In genomic region chr10:128269206-128269910, GRCm38 (mm10) we compare ENCODE assay signal across 10 mouse cellular contexts. TPM values are rescaled to one million over a fixed set of nuclear protein-coding genes. Genes with fewer than 3 reads are reported as not detected.
DNase-seq lines count a peak whose midpoint lies in the region; ATAC-seq lines count a peak whose summit lies in the region.
"Had no signal": no experiment of that assay in that cellular context is flagged by ENCODE, and none has a peak within 500 bp of the region (broad histone marks: within the 10 kb centered on the region; RNA-seq: fewer than 3 reads in every experiment).

No protein-coding gene starts in this region.

- H3K27ac ChIP-seq in lung, embryonic 16.5 days (ENCODE audit: low read length): no peak overlapping the region
- H3K27ac ChIP-seq in hindbrain, embryonic 14.5 days: no peak overlapping the region
- no peak overlapping the region for H3K27ac ChIP-seq in neural tube, embryonic 15.5 days (replicated peaks)

- intact Hi-C loops in heart, postnatal 10 days (cut with DNase I): no loop called here

- H3K4me2 ChIP-seq in lung, embryonic 16.5 days (ENCODE audit: low read depth, low read length): peak overlapping the region; percentile 73
- H3K4me2 ChIP-seq in hindbrain, embryonic 14.5 days (replicated peaks): peak overlapping the region; percentile 69
- peak overlapping the region; percentile 75; the same call in 1 of the 2 replicates for H3K4me2 ChIP-seq in neural tube, embryonic 15.5 days

- H3K4me3 ChIP-seq in lung, embryonic 16.5 days (ENCODE audit: low read length): no peak overlapping the region
- H3K4me3 ChIP-seq in hindbrain, embryonic 14.5 days (replicated peaks; ENCODE audit: low read length): no peak overlapping the region
- H3K4me3 ChIP-seq in neural tube, embryonic 15.5 days (replicated peaks): no peak overlapping the region

- H3K36me3 ChIP-seq in lung, embryonic 16.5 days (ENCODE audit: control insufficient read depth, insufficient read depth, low read length): no peaks in the 10 kb centered on the region
- no peaks in the 10 kb centered on the region for H3K36me3 ChIP-seq in hindbrain, embryonic 14.5 days (replicated peaks; ENCODE audit: control insufficient read depth, insufficient read depth)
- no peaks in the 10 kb centered on the region for H3K36me3 ChIP-seq in neural tube, embryonic 15.5 days

- H3K27me3 ChIP-seq in lung, embryonic 16.5 days (ENCODE audit: control insufficient read depth, insufficient read depth, low read depth, low read length): no peaks in the 10 kb centered on the region
- H3K27me3 ChIP-seq in hindbrain, embryonic 14.5 days (ENCODE audit: control insufficient read depth, insufficient read depth, low read length): no peaks in the 10 kb centered on the region
- no peaks in the 10 kb centered on the region for H3K27me3 ChIP-seq in neural tube, embryonic 15.5 days (replicated peaks)
- H3K27me3 ChIP-seq: CH12.LX had no signal

- H3K4me1 ChIP-seq in lung, embryonic 16.5 days (replicated peaks; ENCODE audit: control insufficient read depth, insufficient read depth, low read length): 0 out of 2 replicates have a peak, but pooled peaks cover 5% of the 10 kb centered on the region
- 0 out of 2 replicates have a peak, but pooled peaks cover 3% of the 10 kb centered on the region for H3K4me1 ChIP-seq in hindbrain, embryonic 14.5 days (replicated peaks; ENCODE audit: control insufficient read depth, insufficient read depth, low read length)
- H3K4me1 ChIP-seq in neural tube, embryonic 15.5 days: peaks cover 7% of the 10 kb centered on the region; the same call in 1 of the 2 replicates

- 89% methylated on average over 16 of the region's 16 CpGs for WGBS in lung, embryonic 16.5 days
- WGBS in hindbrain, embryonic 14.5 days: 91% methylated on average over 16 of the region's 16 CpGs
- 90% methylated on average over 16 of the region's 16 CpGs for WGBS in neural tube, embryonic 15.5 days

- peak overlapping the region; percentile 75; the same call in 1 of the 2 replicates for H3K9ac ChIP-seq in lung, embryonic 16.5 days (ENCODE audit: low read length)
- H3K9ac ChIP-seq in hindbrain, embryonic 14.5 days: no peak overlapping the region
- H3K9ac ChIP-seq in neural tube, embryonic 15.5 days (replicated peaks): no peak overlapping the region

- H3K9me3 ChIP-seq in lung, embryonic 16.5 days (ENCODE audit: control insufficient read depth, low read length): no peaks in the 10 kb centered on the region
- no peaks in the 10 kb centered on the region for H3K9me3 ChIP-seq in hindbrain, embryonic 14.5 days (ENCODE audit: control insufficient read depth, low read length)
- H3K9me3 ChIP-seq in neural tube, embryonic 15.5 days (replicated peaks): no peaks in the 10 kb centered on the region

- peak; percentile 94 for DNase-seq in heart, adult 11 months
- DNase-seq in heart, postnatal 10 days: no peak
- no peak for DNase-seq in lung, postnatal 14 days
- no peak for DNase-seq in hindbrain, embryonic 14.5 days (ENCODE audit: low spot score)
- DNase-seq in layer of hippocampus, postnatal 10 days (ENCODE audit: low spot score in 2 of 2): no peak

- no peak for ATAC-seq in lung, embryonic 16.5 days (ENCODE audit: low read depth)
- no peak for ATAC-seq in hindbrain, embryonic 14.5 days (ENCODE audit: low FRiP score)
- no peak for ATAC-seq in neural tube, embryonic 15.5 days (ENCODE audit: low FRiP score)
- no peak for ATAC-seq in CD4-positive, CD25-positive, alpha-beta regulatory T cell, adult 4 months

RNA-seq across cellular contexts. Expression of gene Apof, which starts 0.9 kb away (rescaled TPM):
- total RNA-seq in heart, postnatal 10 days (2021): not detected
- 0.43 and 2.6 TPM in 2 replicates for polyA plus RNA-seq in lung, embryonic 16.5 days (2015; fragmentation: Nextera tagmentation; extraction: Ambion mirVana)
- not detected in 2 replicates for polyA plus RNA-seq in hindbrain, embryonic 14.5 days (2014; fragmentation: Nextera tagmentation; extraction: Ambion mirVana)
- polyA plus RNA-seq in neural tube, embryonic 15.5 days (2015; fragmentation: Nextera tagmentation; extraction: Ambion mirVana): 0.19 TPM in 1 of 2 replicates, not detected in the other
- total RNA-seq in layer of hippocampus, postnatal 10 days (2021): not detected
- not detected for polyA plus RNA-seq in CD4-positive, CD25-positive, alpha-beta regulatory T cell, adult 4 months (2017; shearing (Covaris generic))

RNA-seq across cellular contexts. Expression of gene Stat2, which starts 1.0 kb away (rescaled TPM):
- 10 to 100 TPM; 10.0 to 11.5 TPM for total RNA-seq in heart, postnatal 10 days (2021)
- 12.3 and 13.1 TPM in 2 replicates for polyA plus RNA-seq in lung, embryonic 16.5 days (2015; fragmentation: Nextera tagmentation; extraction: Ambion mirVana)
- 20.4 and 20.5 TPM in 2 replicates for polyA plus RNA-seq in hindbrain, embryonic 14.5 days (2014; fragmentation: Nextera tagmentation; extraction: Ambion mirVana)
- 18.9 and 24.5 TPM in 2 replicates for polyA plus RNA-seq in neural tube, embryonic 15.5 days (2015; fragmentation: Nextera tagmentation; extraction: Ambion mirVana)
- 10 to 100 TPM; 25.6 to 29.3 TPM for total RNA-seq in layer of hippocampus, postnatal 10 days (2021)
- polyA plus RNA-seq in CD4-positive, CD25-positive, alpha-beta regulatory T cell, adult 4 months (2017; shearing (Covaris generic)): 10 to 100 TPM; 58.1 to 92.7 TPM

RNA-seq across cellular contexts. Expression of gene Apon, which starts 15.5 kb away (rescaled TPM):
- under 1 TPM in 1 of 2 experiments, not detected in 1; 0.20 TPM for total RNA-seq in heart, postnatal 10 days (2021)
- polyA plus RNA-seq in lung, embryonic 16.5 days (2015; fragmentation: Nextera tagmentation; extraction: Ambion mirVana): 0.14 and 0.63 TPM in 2 replicates
- 0.19 TPM in 1 of 2 replicates, not detected in the other for polyA plus RNA-seq in hindbrain, embryonic 14.5 days (2014; fragmentation: Nextera tagmentation; extraction: Ambion mirVana)
- polyA plus RNA-seq in neural tube, embryonic 15.5 days (2015; fragmentation: Nextera tagmentation; extraction: Ambion mirVana): not detected in 2 replicates
- not detected for total RNA-seq in layer of hippocampus, postnatal 10 days (2021)
- not detected for polyA plus RNA-seq in CD4-positive, CD25-positive, alpha-beta regulatory T cell, adult 4 months (2017; shearing (Covaris generic))
- polyA plus RNA-seq: cortical plate, adult 2 months had no signal

RNA-seq across cellular contexts. Expression of gene Il23a, which starts 29.2 kb away (rescaled TPM):
- under 1 TPM; 0.50 to 0.87 TPM for total RNA-seq in heart, postnatal 10 days (2021)
- 0.34 and 0.38 TPM in 2 replicates for polyA plus RNA-seq in lung, embryonic 16.5 days (2015; fragmentation: Nextera tagmentation; extraction: Ambion mirVana)
- 0.25 and 0.28 TPM in 2 replicates for polyA plus RNA-seq in hindbrain, embryonic 14.5 days (2014; fragmentation: Nextera tagmentation; extraction: Ambion mirVana)
- polyA plus RNA-seq in neural tube, embryonic 15.5 days (2015; fragmentation: Nextera tagmentation; extraction: Ambion mirVana): 0.32 and 0.37 TPM in 2 replicates
- under 1 TPM in 1 of 2 experiments, not detected in 1; 0.85 TPM for total RNA-seq in layer of hippocampus, postnatal 10 days (2021)
- polyA plus RNA-seq in CD4-positive, CD25-positive, alpha-beta regulatory T cell, adult 4 months (2017; shearing (Covaris generic)): not detected

RNA-seq across cellular contexts. Expression of gene Pan2, which starts 33.8 kb away (rescaled TPM):
- total RNA-seq in heart, postnatal 10 days (2021): 10 to 100 TPM; 16.5 to 17.5 TPM
- polyA plus RNA-seq in lung, embryonic 16.5 days (2015; fragmentation: Nextera tagmentation; extraction: Ambion mirVana): 38.7 and 39.8 TPM in 2 replicates
- 17.7 and 19.2 TPM in 2 replicates for polyA plus RNA-seq in hindbrain, embryonic 14.5 days (2014; fragmentation: Nextera tagmentation; extraction: Ambion mirVana)
- polyA plus RNA-seq in neural tube, embryonic 15.5 days (2015; fragmentation: Nextera tagmentation; extraction: Ambion mirVana): 17.4 and 20.7 TPM in 2 replicates
- 10 to 100 TPM; 15.5 to 15.8 TPM for total RNA-seq in layer of hippocampus, postnatal 10 days (2021)
- polyA plus RNA-seq in CD4-positive, CD25-positive, alpha-beta regulatory T cell, adult 4 months (2017; shearing (Covaris generic)): 10 to 100 TPM; 24.4 to 48.3 TPM
